Mouse (Mus musculus) forelimb bud, embryonic 11.5 days (tissue): ENCODE measurements around the gene Nr1h2.

Experiments used
- DNase-seq: peaks from one replicate; pipeline ENCODE4 v3.0.0-alpha.2; 2012; ENCODE audit warnings: low read depth, low spot score

The Nr1h2 gene

GRCm38 (mm10) chr7:44529518-44529917 is 24.2 kb downstream of the Nr1h2 start:
- DNase-seq: no peak

GRCm38 (mm10) chr7:44527483-44528398 is 26.0 kb downstream of the Nr1h2 start:
- DNase-seq: peak; percentile 68

- DNase-seq: no peak
Measured at GRCm38 (mm10) chr7:44526414-44527154, 27.2 kb downstream of the Nr1h2 start.

GRCm38 (mm10) chr7:44525126-44525832 is 28.5 kb downstream of the Nr1h2 start:
- DNase-seq: no peak

- no peak for DNase-seq
Measured at GRCm38 (mm10) chr7:44524502-44524901, 29.2 kb downstream of the Nr1h2 start, which contains the start of gene Mybpc2. TSS of gene Mybpc2 (minus strand) at chr7:44524656.

- DNase-seq: no peak
Measured at GRCm38 (mm10) chr7:44523056-44523455, 30.7 kb downstream of the Nr1h2 start.

GRCm38 (mm10) chr7:44521710-44522109 is 32.0 kb downstream of the Nr1h2 start:
- peak; percentile 55 for DNase-seq

GRCm38 (mm10) chr7:44520990-44521389 is 32.8 kb downstream of the Nr1h2 start:
- DNase-seq: no peak

GRCm38 (mm10) chr7:44519240-44519913 is 34.4 kb downstream of the Nr1h2 start:
- no peak for DNase-seq

GRCm38 (mm10) chr7:44507491-44507890 is 46.3 kb downstream of the Nr1h2 start:
- no peak for DNase-seq

GRCm38 (mm10) chr7:44501563-44502115 is 52.1 kb downstream of the Nr1h2 start:
- DNase-seq: peak; percentile 75

GRCm38 (mm10) chr7:44500046-44500445 is 53.7 kb downstream of the Nr1h2 start:
- DNase-seq: no peak
